Mouse (Mus musculus): ENCODE data around the gene Mllt3. TPM values are rescaled to one million over a fixed set of nuclear protein-coding genes. Genes with fewer than 3 reads are reported as not detected.

Mllt3 gene
- polyA plus RNA-seq, 1 experiment from 2014 or later, result 72.4 TPM

GRCm38 (mm10) chr4:88019645-88020044 lies 13.5 kb downstream of the Mllt3 start:
- WGBS, result 64% methylated on average over 4 of the region's 4 CpGs
- H3K27me3 ChIP-seq (ENCODE audit: control insufficient read depth, insufficient read depth, low read length), result no peaks in the 10 kb centered on the region
- no peak overlapping the region for H3K4me2 ChIP-seq (ENCODE audit: low read depth)
- H3K4me1 ChIP-seq (ENCODE audit: control insufficient read depth, insufficient read depth, low read length), result peaks cover 18% of the 10 kb centered on the region
- ATAC-seq (ENCODE audit: insufficient read depth, low FRiP score, low TSS enrichment) (no peak), DNase-seq (ENCODE audit: low spot score) (no peak)
- no peak overlapping the region for H3K27ac ChIP-seq (ENCODE audit: low read depth, low read length)
- no peak overlapping the region for H3K9ac ChIP-seq (ENCODE audit: low read length)
- H3K4me3 ChIP-seq (ENCODE audit: low read depth, low read length), result no peak overlapping the region
- H3K9me3 ChIP-seq (ENCODE audit: control insufficient read depth, low read length), result no peaks in the 10 kb centered on the region
- H3K36me3 ChIP-seq (ENCODE audit: control insufficient read depth, insufficient read depth, low read length), result no peaks in the 10 kb centered on the region

DNA sequence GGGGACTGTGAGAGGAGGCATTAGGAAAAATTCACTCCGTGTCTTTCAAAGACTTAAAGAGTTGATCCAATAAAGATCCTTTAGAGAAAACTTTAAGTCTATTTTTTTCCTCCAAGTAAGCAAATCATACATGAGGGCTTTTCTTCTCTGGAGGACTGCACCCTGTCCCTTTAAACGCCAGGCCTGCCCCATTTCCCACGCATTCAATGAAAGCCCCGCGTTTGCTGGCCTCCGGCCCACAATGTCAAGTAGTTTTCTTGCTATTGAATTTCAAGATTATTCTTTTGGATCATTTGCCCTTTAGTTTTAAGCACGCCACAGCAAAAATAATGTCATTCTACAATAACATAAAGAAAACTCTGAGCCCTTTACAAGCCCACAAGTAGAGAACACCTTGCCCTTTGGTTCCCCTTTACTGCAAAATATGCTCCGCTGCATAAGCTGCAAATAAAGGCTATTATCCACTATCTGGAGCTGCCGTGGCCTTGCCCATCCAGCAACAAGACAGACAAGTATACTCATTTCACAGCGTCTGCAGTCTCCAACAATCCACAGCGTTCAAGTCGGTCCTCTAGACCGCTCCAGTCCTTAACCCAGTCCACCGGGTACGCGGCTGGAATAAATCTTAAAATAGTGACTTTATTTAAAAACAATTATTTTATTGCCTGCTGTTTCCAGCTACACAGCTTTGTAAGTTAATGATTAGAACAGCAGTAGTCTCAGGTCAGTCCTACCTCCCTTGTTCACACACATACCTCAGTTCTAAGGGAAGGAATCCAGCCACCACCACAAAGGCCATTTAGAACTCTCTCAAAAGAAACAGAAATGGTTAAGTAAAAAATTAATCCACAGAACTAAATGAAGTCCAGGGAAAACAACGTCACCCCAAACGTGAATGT lies 15.5 kb downstream of the Mllt3 start:
- DNase-seq (ENCODE audit: low spot score), result peak; percentile 37

DNA sequence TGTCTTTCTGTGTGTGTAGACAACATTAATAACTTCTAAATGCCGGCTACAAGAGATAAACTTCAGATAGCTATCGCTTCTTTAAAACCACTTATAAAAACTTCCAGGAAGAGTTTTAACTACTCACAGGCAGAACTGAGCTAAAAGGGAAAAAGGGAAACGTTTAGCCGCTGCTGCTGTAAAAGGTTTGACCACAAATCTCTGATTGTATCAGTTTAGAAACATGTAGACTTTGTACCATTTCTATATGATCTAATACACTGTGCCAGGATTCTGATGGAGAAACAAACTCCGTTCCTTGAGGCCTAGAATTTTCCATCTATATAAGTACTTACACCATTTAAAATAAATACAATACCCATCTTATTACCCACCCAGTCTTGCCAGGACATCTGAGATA lies 17.4 kb downstream of the Mllt3 start:
- ATAC-seq (ENCODE audit: insufficient read depth, low FRiP score, low TSS enrichment), result no peak
- H3K4me2 ChIP-seq (ENCODE audit: low read depth), result no peak overlapping the region
- WGBS, result 79% methylated on average over 5 of the region's 5 CpGs

More for the DNA sequence above, 15.5 kb downstream of the Mllt3 start:
- peak overlapping the region; percentile 13 for H3K4me2 ChIP-seq (ENCODE audit: low read depth)
- no peaks in the 10 kb centered on the region for H3K9me3 ChIP-seq (ENCODE audit: control insufficient read depth, low read length)
- no peak overlapping the region for H3K9ac ChIP-seq (ENCODE audit: low read length)
- no peaks in the 10 kb centered on the region for H3K36me3 ChIP-seq (ENCODE audit: control insufficient read depth, insufficient read depth, low read length)
- H3K4me3 ChIP-seq (ENCODE audit: low read depth, low read length), result no peak overlapping the region
- no peak overlapping the region for H3K27ac ChIP-seq (ENCODE audit: low read depth, low read length)
- ATAC-seq (ENCODE audit: insufficient read depth, low FRiP score, low TSS enrichment), result no peak
- peaks cover 30% of the 10 kb centered on the region for H3K4me1 ChIP-seq (ENCODE audit: control insufficient read depth, insufficient read depth, low read length)
- no peaks in the 10 kb centered on the region for H3K27me3 ChIP-seq (ENCODE audit: control insufficient read depth, insufficient read depth, low read length)
- 29% methylated on average over 18 of the region's 18 CpGs for WGBS

GRCm38 (mm10) chr4:88015261-88015660 lies 17.9 kb downstream of the Mllt3 start:
- DNase-seq (ENCODE audit: low spot score) (no peak), ATAC-seq (ENCODE audit: insufficient read depth, low FRiP score, low TSS enrichment) (no peak)
- Histone ChIP-seq H3K9ac (ENCODE audit: low read length) (no peak overlapping the region), H3K4me2 (ENCODE audit: low read depth) (no peak overlapping the region), H3K9me3 (ENCODE audit: control insufficient read depth, low read length) (no peaks in the 10 kb centered on the region), H3K4me1 (ENCODE audit: control insufficient read depth, insufficient read depth, low read length) (peaks cover 41% of the 10 kb centered on the region), H3K27ac (ENCODE audit: low read depth, low read length) (no peak overlapping the region), H3K27me3 (ENCODE audit: control insufficient read depth, insufficient read depth, low read length) (no peaks in the 10 kb centered on the region), H3K36me3 (ENCODE audit: control insufficient read depth, insufficient read depth, low read length) (no peaks in the 10 kb centered on the region), H3K4me3 (ENCODE audit: low read depth, low read length) (no peak overlapping the region)
- WGBS, result 63% methylated on average over 7 of the region's 7 CpGs

More for the DNA sequence above, 17.4 kb downstream of the Mllt3 start:
- Histone ChIP-seq H3K4me1 (ENCODE audit: control insufficient read depth, insufficient read depth, low read length) (peaks cover 41% of the 10 kb centered on the region), H3K4me3 (ENCODE audit: low read depth, low read length) (no peak overlapping the region), H3K9ac (ENCODE audit: low read length) (no peak overlapping the region), H3K36me3 (ENCODE audit: control insufficient read depth, insufficient read depth, low read length) (no peaks in the 10 kb centered on the region), H3K27ac (ENCODE audit: low read depth, low read length) (no peak overlapping the region), H3K27me3 (ENCODE audit: control insufficient read depth, insufficient read depth, low read length) (no peaks in the 10 kb centered on the region), H3K9me3 (ENCODE audit: control insufficient read depth, low read length) (no peaks in the 10 kb centered on the region)
- no peak for DNase-seq (ENCODE audit: low spot score)

- Histone ChIP-seq H3K4me3 (ENCODE audit: low read depth, low read length) (no peak overlapping the region), H3K27ac (ENCODE audit: low read depth, low read length) (no peak overlapping the region), H3K4me2 (ENCODE audit: low read depth) (no peak overlapping the region), H3K4me1 (ENCODE audit: control insufficient read depth, insufficient read depth, low read length) (peaks cover 31% of the 10 kb centered on the region), H3K36me3 (ENCODE audit: control insufficient read depth, insufficient read depth, low read length) (no peaks in the 10 kb centered on the region; the same call in 1 of the 2 replicates), H3K9me3 (ENCODE audit: control insufficient read depth, low read length) (no peaks in the 10 kb centered on the region), H3K9ac (ENCODE audit: low read length) (no peak overlapping the region), H3K27me3 (ENCODE audit: control insufficient read depth, insufficient read depth, low read length) (no peaks in the 10 kb centered on the region)
- 14% methylated on average over 4 of the region's 4 CpGs for WGBS
- DNase-seq (ENCODE audit: low spot score) (no peak), ATAC-seq (ENCODE audit: insufficient read depth, low FRiP score, low TSS enrichment) (no peak)
These were observed 20.4 kb downstream of the Mllt3 start for GRCm38 (mm10) chr4:88012774-88013173.

DNA sequence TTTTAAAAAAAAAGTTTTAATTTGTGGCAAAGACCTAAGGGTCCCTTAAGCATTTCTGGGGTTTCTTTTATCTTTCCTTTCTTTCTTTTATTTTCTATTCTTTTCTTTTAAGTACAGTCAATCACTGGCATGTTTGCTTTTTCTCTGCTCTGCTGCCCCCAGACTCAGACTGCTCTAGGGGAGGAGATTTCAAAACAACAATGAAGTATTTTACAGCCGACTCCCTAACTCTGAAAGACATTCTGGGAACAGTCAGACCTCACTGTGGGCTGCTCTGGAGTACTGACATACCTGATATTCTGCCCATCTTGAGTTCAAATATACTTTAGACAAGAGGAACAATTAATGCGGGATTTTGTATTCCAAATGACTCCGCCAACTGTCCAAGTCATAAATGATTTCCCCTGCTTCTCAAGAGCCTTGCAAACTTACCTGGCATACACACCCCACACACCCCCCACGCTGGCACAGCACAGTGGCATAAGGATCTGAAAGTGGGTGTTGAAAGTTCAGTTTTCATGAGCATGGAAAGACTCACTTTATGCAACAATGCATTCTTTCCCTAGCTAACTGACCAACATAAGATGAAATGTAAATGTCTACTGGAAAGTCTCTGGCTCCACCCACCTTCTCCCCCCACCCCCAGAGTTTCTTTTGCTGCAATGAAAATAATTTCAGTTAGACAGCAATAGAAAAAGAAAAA lies 21.1 kb downstream of the Mllt3 start:
- ATAC-seq (ENCODE audit: insufficient read depth, low FRiP score, low TSS enrichment) (no peak), DNase-seq (ENCODE audit: low spot score) (no peak)
- Histone ChIP-seq H3K9ac (ENCODE audit: low read length) (no peak overlapping the region), H3K27me3 (ENCODE audit: control insufficient read depth, insufficient read depth, low read length) (no peaks in the 10 kb centered on the region), H3K36me3 (ENCODE audit: control insufficient read depth, insufficient read depth, low read length) (no peaks in the 10 kb centered on the region; the same call in 1 of the 2 replicates), H3K4me3 (ENCODE audit: low read depth, low read length) (no peak overlapping the region), H3K4me2 (ENCODE audit: low read depth) (no peak overlapping the region), H3K9me3 (ENCODE audit: control insufficient read depth, low read length) (no peaks in the 10 kb centered on the region), H3K27ac (ENCODE audit: low read depth, low read length) (no peak overlapping the region), H3K4me1 (ENCODE audit: control insufficient read depth, insufficient read depth, low read length) (peaks cover 30% of the 10 kb centered on the region)
- 39% methylated on average over 4 of the region's 4 CpGs for WGBS

- ATAC-seq (ENCODE audit: insufficient read depth, low FRiP score, low TSS enrichment) (no peak), DNase-seq (ENCODE audit: low spot score) (no peak)
- Histone ChIP-seq H3K4me3 (ENCODE audit: low read depth, low read length) (no peak overlapping the region), H3K36me3 (ENCODE audit: control insufficient read depth, insufficient read depth, low read length) (no peaks in the 10 kb centered on the region; the same call in 1 of the 2 replicates), H3K9ac (ENCODE audit: low read length) (no peak overlapping the region), H3K27me3 (ENCODE audit: control insufficient read depth, insufficient read depth, low read length) (no peaks in the 10 kb centered on the region), H3K4me1 (ENCODE audit: control insufficient read depth, insufficient read depth, low read length) (peaks cover 27% of the 10 kb centered on the region), H3K9me3 (ENCODE audit: control insufficient read depth, low read length) (no peaks in the 10 kb centered on the region), H3K27ac (ENCODE audit: low read depth, low read length) (no peak overlapping the region), H3K4me2 (ENCODE audit: low read depth) (no peak overlapping the region)
- WGBS, result 89% methylated on average over 5 of the region's 5 CpGs
These were observed 22.7 kb downstream of the Mllt3 start for GRCm38 (mm10) chr4:88010441-88010840.

DNA sequence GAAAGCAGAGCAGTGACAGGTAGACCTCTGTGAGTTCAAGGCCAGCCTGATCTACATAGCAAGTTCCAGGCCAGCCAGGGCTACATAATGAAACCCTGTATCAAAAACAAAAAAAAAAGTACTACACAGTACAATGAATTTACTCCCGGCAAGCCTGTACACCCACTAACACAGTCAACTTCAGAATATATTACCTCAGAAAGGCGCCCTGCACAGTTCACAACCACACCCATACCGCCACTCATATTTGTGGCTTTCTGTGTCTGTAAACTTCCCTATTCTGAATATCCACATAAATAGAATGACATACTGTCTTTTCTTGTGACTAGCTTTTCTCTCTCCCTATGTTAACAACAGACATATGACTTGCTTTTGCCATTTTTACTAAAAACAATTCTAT lies 27.4 kb downstream of the Mllt3 start:
- ATAC-seq (ENCODE audit: insufficient read depth, low FRiP score, low TSS enrichment), result no peak
- WGBS, result 93% methylated on average over 3 of the region's 3 CpGs
- Histone ChIP-seq H3K4me3 (ENCODE audit: low read depth, low read length) (no peak overlapping the region), H3K4me2 (ENCODE audit: low read depth) (no peak overlapping the region), H3K36me3 (ENCODE audit: control insufficient read depth, insufficient read depth, low read length) (no peaks in the 10 kb centered on the region; the same call in 1 of the 2 replicates), H3K27me3 (ENCODE audit: control insufficient read depth, insufficient read depth, low read length) (no peaks in the 10 kb centered on the region), H3K27ac (ENCODE audit: low read depth, low read length) (no peak overlapping the region), H3K9ac (ENCODE audit: low read length) (no peak overlapping the region), H3K4me1 (ENCODE audit: control insufficient read depth, insufficient read depth, low read length) (no peaks in the 10 kb centered on the region), H3K9me3 (ENCODE audit: control insufficient read depth, low read length) (no peaks in the 10 kb centered on the region)
- DNase-seq (ENCODE audit: low spot score), result no peak

Data from neural tube, embryonic 11.5 days (tissue).